Comparison of ENCODE assay signal across 28 mouse cellular contexts in genomic region chr8:47067121-47067520, GRCm38 (mm10).
"Had no signal": no experiment of that assay in that cellular context is flagged by ENCODE, and none has a peak within 500 bp of the region (broad histone marks: within the 10 kb centered on the region; RNA-seq: fewer than 3 reads in every experiment).

No protein-coding gene starts in this region.

- H3K4me1 ChIP-seq: heart, embryonic 13.5 days; heart, embryonic 15.5 days; hindbrain, embryonic 10.5 days; hindbrain, embryonic 12.5 days; intestine, embryonic 15.5 days; limb, embryonic 13.5 days; limb, embryonic 15.5 days; liver, embryonic 12.5 days had no signal

- ATAC-seq: hindbrain, embryonic 16.5 days; inflammation-experienced regulatory T-cells, adult 6 months; intestine, embryonic 15.5 days; intestine, postnatal 0 days; liver, embryonic 12.5 days had no signal

- H3K4me2 ChIP-seq: heart, embryonic 11.5 days; heart, embryonic 13.5 days; heart, embryonic 15.5 days; hindbrain, embryonic 12.5 days; hindbrain, embryonic 14.5 days; intestine, embryonic 15.5 days; limb, embryonic 13.5 days; limb, embryonic 15.5 days; liver, embryonic 12.5 days had no signal

- DNase-seq: gastrocnemius, adult 2 months; gastrocnemius, postnatal 10 days; gastrocnemius, postnatal 25 days; heart, adult 2 months; heart, postnatal 14 days; heart, postnatal 4 days; kidney, adult 18-20 months; kidney, adult 8-10 months; kidney, postnatal 10 days; kidney, postnatal 25 days; kidney, postnatal 4 days; left cerebral cortex, postnatal 4 days had no signal

- H3K9me3 ChIP-seq: heart, embryonic 13.5 days; heart, embryonic 15.5 days; hindbrain, embryonic 10.5 days; hindbrain, embryonic 12.5 days; intestine, embryonic 15.5 days; limb, embryonic 13.5 days; limb, embryonic 15.5 days; liver, embryonic 12.5 days had no signal

- H3K36me3 ChIP-seq: heart, embryonic 13.5 days; heart, embryonic 15.5 days; hindbrain, embryonic 10.5 days; hindbrain, embryonic 12.5 days; intestine, embryonic 15.5 days; limb, embryonic 13.5 days; limb, embryonic 15.5 days; liver, embryonic 12.5 days had no signal

- H3K4me3 ChIP-seq: gastrocnemius, adult 2 months; heart, adult 2 months; heart, embryonic 13.5 days; heart, embryonic 15.5 days; hindbrain, embryonic 10.5 days; hindbrain, embryonic 12.5 days; intestine, embryonic 15.5 days; layer of hippocampus, adult 2 months; left cerebral cortex, adult 2 months; limb, embryonic 13.5 days; limb, embryonic 15.5 days; liver, embryonic 12.5 days had no signal

- H3K27ac ChIP-seq: gastrocnemius, adult 2 months; heart, adult 2 months; heart, embryonic 13.5 days; heart, embryonic 15.5 days; hindbrain, embryonic 10.5 days; hindbrain, embryonic 12.5 days; hindbrain, embryonic 14.5 days; intestine, embryonic 15.5 days; layer of hippocampus, adult 2 months; left cerebral cortex, adult 2 months; limb, embryonic 13.5 days; limb, embryonic 15.5 days; liver, embryonic 12.5 days; liver, embryonic 14.5 days had no signal

- H3K9ac ChIP-seq: heart, embryonic 13.5 days; heart, embryonic 15.5 days; hindbrain, embryonic 12.5 days; hindbrain, embryonic 14.5 days; intestine, embryonic 15.5 days; limb, embryonic 13.5 days; limb, embryonic 15.5 days; liver, embryonic 12.5 days; liver, embryonic 14.5 days had no signal

- H3K27me3 ChIP-seq: heart, embryonic 13.5 days; heart, embryonic 15.5 days; hindbrain, embryonic 12.5 days; limb, embryonic 13.5 days; limb, embryonic 15.5 days; liver, embryonic 12.5 days had no signal
